Mouse (Mus musculus) gastrocnemius, adult 2 months (tissue): ENCODE measurements around the gene Zbtb22. TPM values are rescaled to one million over a fixed set of nuclear protein-coding genes. Genes with fewer than 3 reads are reported as not detected.
A peak's percentile ranks its signal among the peaks of the same experiment; 100 is the strongest.

Source experiments
- DNase-seq: peaks from one replicate; pipeline ENCODE4 v3.0.0; 2022
- H3K27ac ChIP-seq: fragments of 200-600 bp; 2 replicates; pipeline ENCODE4 v1.8.1; 2022; ENCODE audit warnings: mild to moderate bottlenecking
- H3K4me3 ChIP-seq: fragments of 200-600 bp; 2 replicates; pipeline ENCODE4 v1.8.1; 2022; ENCODE audit warnings: mild to moderate bottlenecking, moderate library complexity
- CTCF ChIP-seq: fragments of 200-600 bp; IDR thresholded peaks from 2 replicates; pipeline ENCODE4 v1.8.1; 2022; ENCODE audit warnings: antibody characterized with exemption, mild to moderate bottlenecking, moderate library complexity
- intact Hi-C: fragments of 180-260 bp; cut with DNase I; formaldehyde crosslinking; loops from one replicate; pipeline ENCODE4 v1.15.1; 2025
- total RNA-seq, 2 experiments: library from RNA; stranded (reverse); gene quantifications; 2 replicates each; pipeline ENCODE4 v1.2.3; 2021

Zbtb22 gene
- total RNA-seq, 2 experiments from 2014 or later = 14.5 to 14.8 TPM

DNA sequence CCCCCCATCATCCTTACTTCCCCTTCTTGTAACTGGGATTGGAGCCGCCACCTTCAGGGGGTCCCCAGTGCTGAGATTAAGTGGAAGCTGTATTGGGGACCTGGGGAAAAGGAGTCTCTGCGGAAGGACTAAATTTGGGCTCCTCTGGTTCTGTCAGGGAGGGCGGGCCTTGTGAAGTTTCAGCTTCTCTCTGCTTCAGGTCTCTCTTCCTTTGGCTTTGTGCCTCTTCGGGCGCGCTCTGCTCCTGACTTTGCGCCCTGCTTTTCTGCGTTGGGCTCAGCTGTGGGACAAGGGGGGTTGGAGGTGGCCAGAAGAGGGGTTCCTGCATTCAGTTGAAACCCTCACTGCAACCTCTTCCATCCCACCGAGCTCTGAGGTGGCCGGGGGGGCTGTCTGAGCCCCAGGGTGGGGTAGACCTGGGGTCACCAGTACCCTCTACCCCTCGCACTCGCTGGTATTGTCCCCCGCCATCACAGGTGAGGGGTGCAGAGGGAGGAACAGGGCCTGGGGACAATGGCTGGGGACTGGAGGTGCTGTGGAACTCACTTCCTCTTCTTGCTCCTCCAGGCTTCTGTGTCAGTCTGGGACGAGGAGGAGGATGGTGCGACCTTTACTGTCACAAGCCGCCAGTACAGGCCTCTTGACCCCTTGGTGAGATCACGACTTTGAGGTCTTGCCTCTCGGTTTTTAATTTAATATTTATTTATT is 15.6 kb downstream of the Zbtb22 start:
- intact Hi-C loops = no loop called here
- DNase-seq = no peak
- Histone ChIP-seq H3K4me3 (peak overlapping the region; percentile 77), H3K27ac (peak overlapping the region; percentile 94)
- TF ChIP-seq CTCF = no peak

DNA sequence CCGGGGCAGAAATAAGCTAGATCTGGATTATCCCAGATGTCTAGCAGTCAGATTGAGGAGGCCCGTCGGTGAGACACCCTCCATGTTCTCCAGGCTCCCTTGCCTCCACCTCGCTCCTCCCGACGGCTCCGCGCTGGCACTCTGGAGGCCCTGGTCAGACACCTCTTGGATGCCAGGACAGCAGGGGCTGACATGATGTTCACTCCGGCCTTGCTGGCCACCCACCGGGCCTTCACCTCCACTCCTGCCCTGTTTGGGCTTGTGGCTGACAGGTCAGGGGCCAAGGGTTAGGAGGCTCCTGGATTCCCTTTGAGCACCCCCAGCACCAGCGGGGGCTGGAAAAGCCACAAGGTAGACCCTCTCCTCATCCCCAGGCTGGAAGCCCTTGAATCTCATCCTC is 16.2 kb downstream of the Zbtb22 start:
- no peak for TF ChIP-seq CTCF
- no peak for DNase-seq
- no peak overlapping the region for H3K4me3 ChIP-seq
- intact Hi-C loops = no loop called here
- H3K27ac ChIP-seq = no peak overlapping the region

DNA sequence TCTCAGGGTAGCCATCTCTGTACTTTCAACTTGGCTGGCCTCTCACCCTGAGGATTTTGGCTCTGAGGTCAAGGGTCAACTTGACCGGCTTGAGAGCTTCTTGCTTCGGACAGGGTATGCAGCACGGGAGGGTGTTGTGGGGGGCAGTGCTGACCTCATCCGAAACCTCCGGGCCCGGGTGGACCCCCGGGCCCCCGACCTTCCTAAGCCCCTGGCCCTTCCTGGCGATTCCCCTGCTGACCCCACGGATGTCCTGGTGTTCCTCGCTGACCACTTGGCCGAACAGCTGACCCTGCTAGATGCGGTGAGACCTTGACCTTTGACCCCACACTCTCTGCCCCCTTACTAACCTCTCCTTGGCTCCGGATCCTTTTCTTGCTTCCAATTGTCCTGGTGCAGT is 16.7 kb downstream of the Zbtb22 start:
- no peak for TF ChIP-seq CTCF
- Histone ChIP-seq H3K4me3 (no peak overlapping the region), H3K27ac (no peak overlapping the region)
- DNase-seq = no peak
- intact Hi-C loops = no loop called here

DNA sequence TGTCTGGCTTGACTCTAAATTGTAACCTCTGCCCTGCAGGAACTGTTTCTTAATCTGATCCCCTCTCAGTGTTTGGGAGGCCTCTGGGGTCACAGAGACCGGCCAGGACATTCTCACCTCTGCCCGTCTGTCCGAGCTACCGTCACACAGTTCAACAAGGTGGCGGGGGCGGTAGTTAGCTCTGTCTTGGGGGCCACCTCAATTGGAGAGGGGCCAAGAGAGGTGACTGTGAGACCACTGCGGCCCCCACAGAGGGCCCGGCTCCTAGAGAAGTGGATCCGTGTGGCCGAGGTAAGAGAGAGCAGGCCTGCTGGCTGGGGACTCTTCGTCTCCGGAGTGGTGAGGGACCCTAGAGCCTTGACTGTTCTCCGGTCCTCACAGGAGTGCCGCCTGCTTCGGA is 17.3 kb downstream of the Zbtb22 start:
- Histone ChIP-seq H3K27ac (no peak overlapping the region), H3K4me3 (no peak overlapping the region)
- DNase-seq = no peak
- intact Hi-C loops = no loop called here
- TF ChIP-seq CTCF = no peak

DNA sequence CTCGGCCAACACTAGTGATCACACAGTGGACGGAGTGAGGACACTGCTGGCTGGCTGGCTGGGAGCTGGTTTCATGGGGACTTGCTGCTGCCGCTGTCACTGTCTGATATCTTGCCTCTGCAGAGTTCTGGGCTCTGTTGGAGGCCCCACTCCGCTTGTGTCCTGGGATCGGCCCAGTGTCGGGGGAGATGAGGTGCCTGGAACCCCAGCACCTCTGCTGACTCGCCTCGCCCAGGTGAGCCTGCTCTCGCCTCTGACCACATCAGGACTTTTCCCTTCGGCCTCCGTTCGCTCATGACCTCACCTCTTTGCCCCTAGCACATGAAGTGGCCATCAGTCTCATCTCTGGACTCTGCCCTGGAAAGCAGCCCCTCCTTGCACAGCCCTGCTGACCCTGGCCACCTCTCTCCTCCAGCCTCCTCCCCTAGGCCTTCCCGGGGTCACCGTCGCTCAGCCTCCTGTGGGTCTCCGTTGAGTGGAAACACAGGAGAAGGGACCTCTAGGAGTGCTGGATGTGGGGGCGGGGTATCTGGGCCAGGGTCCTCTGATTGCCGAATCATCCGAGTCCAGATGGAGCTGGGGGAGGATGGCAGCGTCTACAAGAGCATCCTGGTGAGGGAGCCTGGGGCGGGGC is 19.8 kb downstream of the Zbtb22 start:
- no peak overlapping the region for H3K27ac ChIP-seq
- no peak for DNase-seq
- intact Hi-C loops = no loop called here

DNA sequence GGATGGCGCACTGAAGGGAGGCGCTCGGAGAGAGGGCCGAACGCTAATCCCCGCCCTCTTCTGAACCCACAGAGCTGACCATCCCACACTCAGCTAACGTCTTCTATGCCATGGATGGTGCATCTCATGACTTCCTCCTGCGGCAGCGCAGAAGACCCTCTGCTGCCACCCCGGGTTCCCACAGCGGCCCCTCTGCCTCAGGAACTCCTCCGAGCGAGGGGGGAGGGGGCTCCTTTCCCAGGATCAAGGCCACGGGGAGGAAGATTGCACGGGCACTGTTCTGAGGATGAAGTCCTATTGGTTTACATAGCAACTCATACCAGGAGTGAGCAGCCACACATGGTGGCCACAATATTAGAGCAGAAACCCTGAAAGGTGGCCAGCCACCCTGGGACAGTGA is 21.3 kb downstream of the Zbtb22 start:
- H3K4me3 ChIP-seq = no peak overlapping the region

More for the DNA sequence above, 19.8 kb downstream of the Zbtb22 start:
- TF ChIP-seq CTCF = no peak
- no peak overlapping the region for H3K4me3 ChIP-seq

DNA sequence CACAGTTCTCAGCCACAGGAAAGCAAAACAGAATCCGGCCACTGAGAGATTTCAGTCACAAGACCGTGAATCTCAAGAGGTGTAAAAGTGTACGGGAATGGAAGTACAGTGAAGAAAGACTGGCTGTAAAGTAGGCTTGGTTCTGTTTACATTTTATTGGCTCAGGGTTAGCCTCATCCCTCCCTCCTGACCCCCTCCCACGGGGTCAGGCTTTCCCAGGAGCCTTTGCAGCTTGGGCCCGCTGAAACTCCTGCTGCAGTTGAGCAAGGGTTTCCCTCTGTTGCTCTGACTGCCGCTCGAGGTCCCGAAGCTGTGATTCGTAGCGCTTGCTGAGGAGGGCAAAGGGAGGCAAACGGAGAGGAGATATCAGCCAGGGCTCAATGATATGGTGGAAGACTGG is 23.1 kb downstream of the Zbtb22 start:
- H3K27ac ChIP-seq = no peak overlapping the region
- DNase-seq = no peak
- TF ChIP-seq CTCF = no peak
- H3K4me3 ChIP-seq = no peak overlapping the region
- intact Hi-C loops = no loop called here

More for the DNA sequence above, 21.3 kb downstream of the Zbtb22 start:
- intact Hi-C loops = no loop called here
- TF ChIP-seq CTCF = no peak
- no peak overlapping the region for H3K27ac ChIP-seq
- DNase-seq = no peak

DNA sequence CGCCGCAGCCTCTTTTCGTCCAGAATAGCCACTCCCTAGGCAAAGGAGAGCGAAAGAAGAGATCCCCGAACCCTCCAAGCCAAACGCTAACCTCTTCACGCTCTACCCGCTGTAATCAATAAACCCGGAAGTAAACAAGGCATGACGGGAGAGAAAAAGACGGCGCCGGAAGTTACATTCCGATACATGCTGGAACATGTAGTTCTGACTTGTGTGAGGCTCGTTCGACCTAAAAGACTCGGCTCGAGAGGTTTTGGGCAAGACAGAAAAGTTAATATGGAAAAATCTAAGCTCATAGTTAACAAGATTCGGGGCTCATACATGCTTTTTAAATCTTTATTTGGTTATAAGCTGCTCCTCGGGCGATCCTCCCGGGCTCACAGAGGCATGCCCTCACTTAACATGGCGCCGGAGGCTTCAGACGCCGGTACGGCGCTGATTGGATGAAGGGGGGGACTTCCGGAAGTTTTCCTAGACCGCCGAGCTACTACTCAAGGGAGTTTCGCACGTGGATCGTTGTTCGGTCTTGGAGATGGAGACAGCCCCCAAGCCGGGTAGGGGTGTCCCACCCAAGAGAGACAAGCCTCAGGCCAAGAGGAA is 24.6 kb downstream of the Zbtb22 start, which contains the start of the genes Pfdn6 and Wdr46:
TSS of gene Pfdn6 (minus strand) at position 138 of the 600 bp plus-strand sequence.
TSS of gene Wdr46 (plus strand) at position 455 of the 600 bp plus-strand sequence.
- peak within 1 kb of the TSS; percentile 96 for H3K27ac ChIP-seq
- DNase-seq = peak; percentile 92
- intact Hi-C loops = loop anchor here (2.0 kb wide), 1 partner anchor 14 kb away; the partner anchor contains the start of gene Vps52
- TF ChIP-seq CTCF = no peak
- H3K4me3 ChIP-seq = peak within 1 kb of the TSS; percentile 97

DNA sequence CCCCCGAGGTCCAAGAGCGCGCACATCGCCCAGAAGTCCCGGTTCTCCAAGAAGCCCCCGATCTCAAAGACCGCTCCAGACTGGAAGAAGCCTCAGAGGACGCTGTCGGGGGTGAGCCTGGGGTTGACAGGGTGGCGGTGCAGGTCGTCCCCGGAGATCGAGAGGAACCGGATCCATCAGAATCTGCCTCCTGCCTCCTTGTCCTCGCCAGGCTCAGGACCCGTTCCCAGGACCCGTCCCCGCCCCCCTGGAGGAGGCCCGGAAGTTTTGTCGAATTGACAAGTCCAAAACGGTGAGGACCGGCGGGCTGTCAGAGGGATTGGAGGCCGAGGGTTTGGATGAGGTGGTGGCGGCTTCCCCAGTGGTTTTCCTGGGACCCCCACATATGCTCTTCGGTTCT is 25.3 kb downstream of the Zbtb22 start:
- Histone ChIP-seq H3K4me3 (peak overlapping the region; percentile 97), H3K27ac (peak overlapping the region; percentile 96)
- intact Hi-C loops = loop anchor here (2.0 kb wide), 1 partner anchor 14 kb away; the partner anchor contains the start of gene Vps52
- no peak for TF ChIP-seq CTCF
- peak; percentile 45 for DNase-seq

DNA sequence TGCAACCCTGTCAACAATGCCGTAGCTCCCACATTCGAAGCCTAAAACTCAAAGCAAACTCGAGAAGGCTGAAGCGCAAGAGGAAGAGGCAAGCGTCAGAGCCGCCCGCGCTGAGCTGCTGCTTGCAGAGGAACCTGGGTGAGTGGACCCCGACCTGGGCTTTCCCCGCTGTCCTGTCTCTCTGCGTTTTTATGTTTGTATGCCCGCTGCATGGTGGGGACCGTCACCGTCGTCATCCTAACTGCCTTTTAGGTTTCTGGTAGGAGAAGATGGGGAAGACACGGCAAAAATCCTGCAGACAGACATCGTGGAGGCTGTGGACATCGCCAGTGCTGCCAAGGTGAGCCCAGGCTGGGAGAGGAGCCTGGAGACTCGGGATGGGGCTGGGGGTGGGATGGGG is 25.7 kb downstream of the Zbtb22 start:
- TF ChIP-seq CTCF = no peak
- DNase-seq = no peak
- Histone ChIP-seq H3K4me3 (peak overlapping the region; percentile 97), H3K27ac (peak overlapping the region; percentile 96)
- intact Hi-C loops = loop anchor here (2.0 kb wide), 1 partner anchor 13 kb away; the partner anchor contains the start of gene Vps52

DNA sequence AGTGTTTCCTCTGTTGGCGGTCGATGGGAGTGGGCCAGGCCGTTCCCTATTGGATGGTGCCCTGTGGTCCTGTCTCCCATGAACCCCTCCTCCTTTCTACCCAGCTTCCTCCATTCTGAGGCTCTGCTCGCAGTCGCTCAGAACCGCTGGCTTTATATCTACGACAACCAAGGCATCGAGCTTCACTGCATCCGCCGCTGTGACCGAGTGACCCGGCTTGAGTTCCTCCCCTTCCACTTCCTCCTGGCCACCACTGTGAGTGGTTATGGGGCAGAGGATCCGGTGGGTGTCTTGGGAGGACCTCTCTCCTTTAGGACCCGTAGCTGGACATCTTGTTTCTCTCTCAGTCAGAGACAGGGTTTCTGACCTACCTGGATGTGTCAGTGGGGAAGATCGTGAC is 27.8 kb downstream of the Zbtb22 start:
- intact Hi-C loops = no loop called here
- Histone ChIP-seq H3K4me3 (no peak overlapping the region), H3K27ac (no peak overlapping the region)
- no peak for DNase-seq
- no peak for TF ChIP-seq CTCF

DNA sequence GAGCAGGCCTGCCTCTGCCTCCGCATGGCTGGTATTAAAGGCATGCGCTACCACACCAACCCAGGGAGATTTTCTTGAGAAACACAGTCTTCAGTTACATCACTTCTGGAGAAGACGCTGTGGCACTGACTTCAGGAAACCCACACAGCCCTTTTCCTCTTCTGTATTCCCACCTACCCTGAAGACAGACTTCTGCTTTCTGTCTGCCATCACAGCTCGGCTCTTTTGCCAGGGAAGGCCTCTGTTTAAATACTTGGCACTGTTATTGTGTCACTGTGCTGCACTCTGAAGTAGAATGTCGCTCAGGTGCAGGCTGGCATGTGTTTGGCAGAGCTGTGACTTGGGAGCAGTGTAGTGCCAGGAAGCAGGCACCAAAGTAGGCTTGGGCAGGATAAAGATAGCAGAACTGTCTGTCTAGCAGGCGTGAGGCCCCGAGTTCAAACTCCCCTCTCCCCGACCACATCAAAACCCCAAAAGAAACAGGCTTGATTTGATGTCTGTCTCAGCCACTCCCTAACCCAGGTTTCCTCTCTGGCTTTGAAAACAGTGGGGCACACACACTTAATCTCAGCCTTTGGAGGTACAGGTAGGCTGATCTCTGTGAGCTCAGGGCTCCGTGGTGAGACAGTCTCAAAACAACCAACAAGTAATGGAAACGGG is 31.9 kb downstream of the Zbtb22 start:
- intact Hi-C loops = no loop called here
- TF ChIP-seq CTCF = no peak
- Histone ChIP-seq H3K27ac (no peak overlapping the region), H3K4me3 (no peak overlapping the region)
- no peak for DNase-seq
